Mouse (Mus musculus) liver, adult 2 months (tissue): ENCODE results near the gene Irak3. TPM values are rescaled to one million over a fixed set of nuclear protein-coding genes. Genes with fewer than 3 reads are reported as not detected.

Experiments
- DNase-seq: peaks from one replicate; pipeline ENCODE4 v3.0.0-alpha.2; 2011; ENCODE audit warnings: low read depth, low spot score; ENCODE audit errors: extremely low read depth
- H3K27ac ChIP-seq: fragments of 200-500 bp; replicated peaks from 2 replicates; pipeline ENCODE4 v1.5.1; 2012; ENCODE audit warnings: low read depth, mild to moderate bottlenecking, control low read depth, inconsistent platforms, low read length; ENCODE audit not compliant: insufficient read depth
- H3K27me3 ChIP-seq: fragments of 200-500 bp; 2 replicates; pipeline ENCODE4 v1.6.1; 2012; ENCODE audit warnings: mild to moderate bottlenecking, moderate library complexity, low read length, inconsistent platforms; ENCODE audit not compliant: control insufficient read depth, insufficient read depth
- H3K36me3 ChIP-seq: fragments of 200-500 bp; 2 replicates; pipeline ENCODE4 v1.6.1; 2012; ENCODE audit warnings: low read length, inconsistent platforms; ENCODE audit not compliant: control insufficient read depth, insufficient read depth
- H3K4me1 ChIP-seq: fragments of 200-500 bp; 2 replicates; pipeline ENCODE4 v1.6.1; 2011; ENCODE audit warnings: low read length; ENCODE audit not compliant: control insufficient read depth, insufficient read depth
- H3K4me3 ChIP-seq: fragments of 200-500 bp; 2 replicates; pipeline ENCODE4 v1.5.1; 2011; ENCODE audit warnings: low read depth, mild to moderate bottlenecking, control low read depth, low read length, moderate library complexity; ENCODE audit not compliant: insufficient read depth
- H3K79me2 ChIP-seq: fragments of 200-500 bp; 2 replicates; pipeline ENCODE4 v1.6.1; 2012; ENCODE audit warnings: inconsistent platforms, mild to moderate bottlenecking, low read length, moderate library complexity; ENCODE audit not compliant: control insufficient read depth, insufficient read depth
- H3K9ac ChIP-seq: fragments of 200-500 bp; 2 replicates; pipeline ENCODE4 v1.6.1; 2012; ENCODE audit warnings: low read depth, mild to moderate bottlenecking, control low read depth, inconsistent platforms, low read length
- CTCF ChIP-seq: fragments of 200-500 bp; IDR thresholded peaks from 2 replicates; pipeline ENCODE4 v1.5.1; 2011; ENCODE audit warnings: low read depth, low read length, control low read depth
- POLR2A ChIP-seq: fragments of 200-500 bp; IDR thresholded peaks from 2 replicates; pipeline ENCODE4 v1.6.1; 2011; ENCODE audit warnings: low read length, control low read depth; ENCODE audit not compliant: insufficient read depth; ENCODE audit errors: extremely low read depth
- WGBS: fragments of 180-500 bp; shearing (Covaris S2); methylation state at CpG from one replicate; pipeline ENCODE4 v1.1.7; 2018; 5-methylcytosine and 5-hydroxymethylcytosine counted together
- polyA plus RNA-seq: library from polyadenylated mRNA; depleted of rRNA; stranded (reverse); fragments of >200 nt; gene quantifications from 2 replicates; pipeline ENCODE4 v1.2.3, GENCODE M21; 2012; rRNA removed
- total RNA-seq: library from RNA; depleted of rRNA; stranded (reverse); fragments of >200 nt; gene quantifications from 2 replicates; pipeline ENCODE4 v1.2.3, GENCODE M21; 2014; rRNA removed

Gene Irak3
- total and polyA plus RNA-seq, 2 experiments, result 0.49 to 1.1 TPM

DNA sequence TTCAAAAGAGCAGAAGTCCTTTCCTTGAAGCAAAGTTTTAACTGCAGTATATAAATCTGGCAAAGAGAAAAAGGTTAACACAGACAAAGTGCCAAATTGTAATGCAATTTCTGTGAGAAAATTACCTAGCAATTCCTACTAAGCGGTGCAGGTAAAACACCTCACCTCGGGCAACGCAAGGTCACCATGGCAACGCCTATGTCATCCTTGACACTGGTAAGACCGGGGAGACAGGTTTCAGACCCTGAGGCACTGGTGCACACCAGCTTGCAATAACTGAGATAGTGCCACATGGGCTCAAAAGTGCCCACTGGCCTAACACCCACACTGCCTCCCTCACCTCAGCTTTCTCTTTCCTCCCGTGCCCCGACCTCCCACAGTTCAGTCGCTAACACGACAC lies 106.8 kb downstream of the Irak3 start:
- H3K27ac ChIP-seq, result no peak overlapping the region
- 96% methylated on average over 9 of the region's 9 CpGs for WGBS
- no peak for DNase-seq

DNA sequence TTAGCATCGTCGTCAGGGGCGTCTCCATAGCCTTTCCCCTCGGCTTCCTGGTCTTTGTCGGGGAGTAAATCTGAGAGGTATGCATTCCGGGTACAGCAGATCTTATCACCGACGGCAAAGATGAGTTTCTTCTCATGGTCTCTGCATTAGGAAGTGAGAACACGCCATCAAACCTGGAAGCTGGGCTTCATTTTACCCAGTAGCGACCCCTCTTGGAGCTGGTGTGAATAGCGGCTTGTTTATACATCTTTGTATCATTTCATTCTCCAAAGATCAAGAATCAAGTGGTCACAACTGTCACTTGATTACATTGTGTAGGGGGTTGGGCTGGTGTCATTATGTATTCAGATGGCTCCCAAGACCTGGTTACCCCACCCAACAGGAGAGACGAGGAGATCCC lies 109.4 kb downstream of the Irak3 start:
- Histone ChIP-seq H3K79me2 (no peaks in the 10 kb centered on the region), H3K27ac (no peak overlapping the region), H3K4me3 (no peak overlapping the region), H3K27me3 (no peaks in the 10 kb centered on the region), H3K9ac (no peak overlapping the region), H3K4me1 (no peaks in the 10 kb centered on the region), H3K36me3 (peaks cover 92% of the 10 kb centered on the region)
- TF ChIP-seq CTCF (no peak), POLR2A (no peak)
- no peak for DNase-seq
- WGBS, result 92% methylated on average over 12 of the region's 12 CpGs

More for the DNA sequence above, 106.8 kb downstream of the Irak3 start:
- TF ChIP-seq CTCF (no peak), POLR2A (no peak)
- no peak overlapping the region for H3K9ac ChIP-seq
- peaks cover 88% of the 10 kb centered on the region for H3K36me3 ChIP-seq
- H3K79me2 ChIP-seq, result no peaks in the 10 kb centered on the region
- no peaks in the 10 kb centered on the region for H3K4me1 ChIP-seq
- H3K4me3 ChIP-seq, result no peak overlapping the region
- H3K27me3 ChIP-seq, result no peaks in the 10 kb centered on the region

Other genes starting within 250 kb of the Irak3 start
- gene Helb, start 89.1 kb downstream of the Irak3 start, total RNA-seq, result 5.2 and 7.7 TPM in 2 replicates
- 4.5 and 5.2 TPM in 2 replicates for gene Helb, start 89.1 kb downstream of the Irak3 start, polyA plus RNA-seq
- 97.6 and 115 TPM in 2 replicates for gene Tmbim4, start 540 bp downstream of the Irak3 start, total RNA-seq
- gene Tmbim4, start 540 bp downstream of the Irak3 start, polyA plus RNA-seq, result 324 and 346 TPM in 2 replicates
- gene Llph, start 24.9 kb upstream of the Irak3 start, total RNA-seq, result 10.5 and 15.2 TPM in 2 replicates
- gene Llph, start 24.9 kb upstream of the Irak3 start, polyA plus RNA-seq, result 4.0 and 4.9 TPM in 2 replicates